Mouse (Mus musculus) urinary bladder, postnatal 0 days (tissue): ENCODE data around the gene Smcp. TPM values are rescaled to one million over a fixed set of nuclear protein-coding genes. Genes with fewer than 3 reads are reported as not detected.

Source experiments
- polyA plus RNA-seq: library from polyadenylated mRNA; unstranded; fragments of >200 nt; fragmentation: Nextera tagmentation; extraction: Ambion mirVana; gene quantifications from 2 replicates; pipeline ENCODE4 v1.2.1, GENCODE M21; 2015

Gene Smcp
- not detected in 2 replicates for polyA plus RNA-seq

GRCm38 (mm10) chr3:92588858-92589257, at the start of gene Smcp:
Gene Smcp (minus strand): TSS chr3:92588997.

DNA sequence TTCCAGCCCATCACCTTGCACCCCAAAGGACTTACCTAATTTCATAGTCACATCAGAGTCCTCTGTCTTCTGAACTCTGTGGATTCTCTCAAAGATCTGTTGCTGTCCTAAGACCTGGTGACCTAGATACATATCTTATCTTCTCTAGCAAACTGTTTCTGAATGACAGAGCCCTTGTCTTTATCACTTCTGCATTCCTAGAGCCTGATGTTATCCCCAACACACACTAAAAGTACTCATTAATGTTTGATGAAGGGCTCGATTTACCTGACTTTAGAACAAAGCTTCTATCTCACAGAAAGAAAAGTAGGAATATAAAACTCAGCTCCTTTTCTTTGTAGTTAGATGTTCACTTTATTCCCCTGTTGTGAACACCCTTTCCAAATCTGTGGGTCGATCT, 32.8 kb upstream of the Smcp start, which contains the start of gene Lce6a:
Gene Lce6a, minus strand, starts transcription at position 101 of the 400 bp plus-strand sequence.

DNA sequence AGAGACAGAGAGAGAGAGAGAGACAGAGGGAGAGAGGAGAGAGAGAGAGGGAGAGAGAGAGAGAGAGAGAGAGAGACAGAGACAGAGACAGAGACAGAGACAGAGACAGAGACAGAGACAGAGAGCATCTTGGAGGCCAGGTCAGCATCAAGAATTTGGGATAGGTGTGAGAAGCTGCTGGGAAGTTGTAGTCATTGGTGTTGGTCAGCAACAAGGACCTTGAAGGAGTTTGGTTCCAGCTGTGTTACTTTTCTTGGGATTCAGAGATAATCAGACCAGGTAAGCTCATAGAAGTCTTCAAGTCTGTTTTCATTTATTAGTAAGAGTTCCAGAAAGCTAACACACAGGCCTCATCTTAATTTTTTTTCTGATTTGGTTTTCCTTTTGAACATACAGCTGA, 18.6 kb upstream of the Smcp start, which contains the start of gene 2210017I01Rik:
Gene 2210017I01Rik, minus strand, starts transcription at position 101 of the 400 bp plus-strand sequence.

GRCm38 (mm10) chr3:92573449-92574041, 15.3 kb downstream of the Smcp start, which contains the start of gene Ivl:
Gene Ivl (minus strand): TSS chr3:92573735.

GRCm38 (mm10) chr3:92534411-92534810, 54.4 kb downstream of the Smcp start, which contains the start of gene 2310046K23Rik:
Gene 2310046K23Rik (minus strand): TSS chr3:92534511.

Other genes with a start within 250 kb of the Smcp start
- gene Sprr2d, start 249.9 kb downstream of the Smcp start, polyA plus RNA-seq, result 0.19 TPM in 1 of 2 replicates, not detected in the other
- gene Sprr2e, start 236.9 kb downstream of the Smcp start, polyA plus RNA-seq, result not detected in 2 replicates
- gene Sprr2f, start 223.8 kb downstream of the Smcp start, polyA plus RNA-seq, result 0.65 TPM in 1 of 2 replicates, not detected in the other
- 0.35 and 0.52 TPM in 2 replicates for gene Sprr2h, start 203.3 kb downstream of the Smcp start, polyA plus RNA-seq
- gene Sprr2i, start 181.0 kb downstream of the Smcp start, polyA plus RNA-seq, result not detected in 2 replicates
- gene Sprr2j-ps, start 170.9 kb downstream of the Smcp start, polyA plus RNA-seq, result not detected in 2 replicates
- gene Gm9774, start 159.6 kb downstream of the Smcp start, polyA plus RNA-seq, result 5.9 and 6.0 TPM in 2 replicates
- 0.71 TPM in 1 of 2 replicates, not detected in the other for gene Sprr2k, start 156.4 kb downstream of the Smcp start, polyA plus RNA-seq
- not detected in 2 replicates for gene Sprr1b, start 150.2 kb downstream of the Smcp start, polyA plus RNA-seq
- gene Sprr3, start 130.3 kb downstream of the Smcp start, polyA plus RNA-seq, result 0.73 and 0.78 TPM in 2 replicates
- 3,851 and 3,973 TPM in 2 replicates for gene Sprr1a, start 103.1 kb downstream of the Smcp start, polyA plus RNA-seq
- gene Sprr4, start 88.5 kb downstream of the Smcp start, polyA plus RNA-seq, result not detected in 2 replicates
- not detected in 2 replicates for gene 2310046K23Rik, start 54.5 kb downstream of the Smcp start, polyA plus RNA-seq
- gene Ivl, start 15.3 kb downstream of the Smcp start, polyA plus RNA-seq, result 142 and 152 TPM in 2 replicates
- gene 2210017I01Rik, start 18.5 kb upstream of the Smcp start, polyA plus RNA-seq, result 0.31 TPM in 1 of 2 replicates, not detected in the other
- 2.0 and 3.0 TPM in 2 replicates for gene Lce6a, start 32.7 kb upstream of the Smcp start, polyA plus RNA-seq
- 0.19 TPM in 1 of 2 replicates, not detected in the other for gene Lce1a1, start 59.3 kb upstream of the Smcp start, polyA plus RNA-seq
- not detected in 2 replicates for gene Lce1b, start 67.9 kb upstream of the Smcp start, polyA plus RNA-seq
- not detected in 2 replicates for gene Lce1a2, start 81.3 kb upstream of the Smcp start, polyA plus RNA-seq
- gene Lce1c, start 90.2 kb upstream of the Smcp start, polyA plus RNA-seq, result not detected in 2 replicates
- not detected in 2 replicates for gene Lce1d, start 98.2 kb upstream of the Smcp start, polyA plus RNA-seq
- gene Lce1e, start 120.1 kb upstream of the Smcp start, polyA plus RNA-seq, result not detected in 2 replicates
- not detected in 2 replicates for gene Lce1f, start 131.4 kb upstream of the Smcp start, polyA plus RNA-seq
- gene Gm38119, start 150.1 kb upstream of the Smcp start, polyA plus RNA-seq, result not detected in 2 replicates
- gene Lce1g, start 163.3 kb upstream of the Smcp start, polyA plus RNA-seq, result not detected in 2 replicates
- not detected in 2 replicates for gene Lce1h, start 176.1 kb upstream of the Smcp start, polyA plus RNA-seq
- not detected in 2 replicates for gene Lce1i, start 189.9 kb upstream of the Smcp start, polyA plus RNA-seq
- gene Lce1j, start 201.5 kb upstream of the Smcp start, polyA plus RNA-seq, result not detected in 2 replicates
- not detected in 2 replicates for gene Lce1k, start 218.9 kb upstream of the Smcp start, polyA plus RNA-seq
- not detected in 2 replicates for gene Kprp, start 238.2 kb upstream of the Smcp start, polyA plus RNA-seq